Mouse (Mus musculus) T-cell, adult 2 months (primary cell): ENCODE data around the gene Phc3.

ENCODE experiments used
- DNase-seq: peaks from one replicate; pipeline ENCODE4 v3.0.0; 2022; ENCODE audit warnings: low spot score

Phc3 gene

GRCm38 (mm10) chr3:30976991-30977603, 7.9 kb upstream of the Phc3 start:
- DNase-seq: no peak

DNA sequence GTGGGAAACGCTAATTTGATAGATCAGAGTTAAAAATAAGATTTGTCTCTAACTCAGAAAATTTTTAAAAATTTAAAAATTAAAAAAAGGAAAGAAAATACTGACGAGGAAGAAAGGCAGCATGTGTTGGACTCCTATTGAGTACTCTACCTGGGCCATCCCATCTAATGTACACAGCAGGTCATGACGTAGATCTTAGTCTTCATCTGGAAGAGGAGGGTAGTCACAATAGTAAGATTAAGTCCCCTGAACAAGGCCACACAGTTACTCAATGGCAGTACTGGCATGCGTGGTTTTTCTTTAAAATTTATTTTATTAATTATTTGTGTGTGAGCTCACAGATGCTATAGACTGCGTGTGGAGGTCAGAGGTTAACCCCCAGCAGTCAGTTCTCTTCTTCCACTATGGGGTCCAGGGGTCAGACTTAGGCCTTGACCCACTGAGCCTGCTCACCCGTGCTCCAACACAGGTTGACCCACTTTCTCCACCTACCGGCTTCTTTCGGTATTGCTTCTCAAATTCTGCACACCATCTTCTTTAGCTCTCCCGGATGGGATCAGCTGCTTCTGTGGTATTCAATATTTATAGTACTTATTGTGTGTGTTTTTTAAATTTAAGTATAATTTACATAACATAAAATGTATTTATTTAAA, 6.0 kb upstream of the Phc3 start:
- peak; percentile 52 for DNase-seq

- DNase-seq: peak; percentile 57
These were observed 603 bp downstream of the Phc3 start for GRCm38 (mm10) chr3:30968531-30969092.

DNA sequence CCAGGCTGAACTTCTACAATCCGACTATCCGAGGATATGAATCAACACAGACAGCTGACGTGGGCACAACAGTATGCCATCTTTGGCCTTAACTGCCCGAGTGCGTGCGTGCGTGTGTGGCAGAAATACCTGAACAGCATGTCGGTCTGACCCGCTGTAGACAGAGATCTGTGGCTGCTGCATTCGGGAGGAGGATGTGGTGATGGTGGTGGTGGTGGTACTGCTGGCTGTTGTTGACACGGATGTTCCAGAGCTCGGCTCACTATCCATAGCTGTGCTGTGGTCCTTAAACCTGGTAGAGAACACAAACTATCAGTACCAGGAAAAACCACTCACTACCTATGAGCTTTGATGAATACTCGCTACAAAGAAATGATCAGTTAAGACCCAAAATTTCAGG, 3.6 kb downstream of the Phc3 start:
- DNase-seq: peak; percentile 64

DNA sequence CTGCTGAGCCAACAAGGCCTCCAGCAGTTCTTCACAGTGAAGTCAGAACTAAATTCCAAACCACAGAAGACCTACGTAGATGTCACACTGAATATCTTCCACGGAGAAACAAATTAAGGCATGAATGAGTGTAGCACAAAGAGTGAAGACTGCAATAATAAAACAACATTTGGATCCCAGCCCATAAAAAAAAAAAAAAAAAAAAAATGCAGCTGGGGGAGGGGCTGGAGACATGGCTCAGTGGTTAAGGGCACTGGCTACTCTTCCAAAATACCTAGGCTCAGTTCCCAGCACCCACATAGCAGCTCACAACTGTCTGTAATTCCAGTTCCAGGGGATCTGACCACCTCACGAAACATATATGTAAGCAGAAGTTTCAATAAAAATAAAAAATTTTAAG, 5.0 kb downstream of the Phc3 start:
- no peak for DNase-seq

GRCm38 (mm10) chr3:30963100-30963499, 6.1 kb downstream of the Phc3 start:
- DNase-seq: no peak

DNA sequence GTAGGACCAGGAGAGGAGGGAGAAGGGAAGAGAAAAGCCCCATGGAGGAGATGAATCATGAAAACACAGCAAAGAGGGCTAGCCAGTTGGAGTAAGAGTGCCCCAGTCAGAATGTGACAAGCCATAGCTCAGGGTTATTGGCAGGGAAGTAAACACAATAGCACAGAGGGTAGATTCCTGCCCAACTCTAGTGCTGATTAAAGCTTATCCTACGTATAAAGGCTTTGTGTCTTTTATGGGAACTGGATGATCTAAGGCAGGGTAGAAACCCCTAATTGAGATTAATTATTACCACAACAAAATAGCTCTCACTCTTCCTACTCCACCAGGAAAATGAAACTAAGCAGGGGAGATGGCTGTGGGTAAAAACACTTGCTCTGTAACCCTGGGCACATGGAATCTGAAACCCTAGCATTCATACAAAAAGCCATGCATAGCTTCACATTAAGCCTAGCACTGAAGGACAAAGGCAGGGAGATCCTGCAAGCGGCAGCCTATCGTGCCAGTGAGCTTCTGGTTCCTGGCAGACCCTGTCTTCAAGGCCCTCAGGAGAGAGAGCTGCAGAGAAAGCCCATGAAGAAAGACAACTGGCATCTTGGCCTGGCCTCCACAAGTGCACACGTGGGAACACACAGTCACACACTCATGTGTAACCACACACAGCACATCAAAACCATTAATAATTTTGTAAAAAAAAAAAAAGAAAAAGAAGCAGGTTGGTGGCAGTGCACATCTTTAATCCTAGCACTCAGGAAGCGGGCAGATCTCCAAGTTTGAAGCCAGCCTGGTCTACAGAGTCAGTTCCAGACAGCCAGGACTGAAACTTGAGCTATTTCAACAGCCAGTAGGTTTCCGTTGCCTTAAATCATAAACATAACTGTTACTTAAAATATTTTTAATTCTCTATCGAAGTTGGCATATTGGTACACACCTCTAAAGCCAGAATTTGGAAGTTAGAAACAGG, 9.1 kb downstream of the Phc3 start:
- DNase-seq: no peak

- DNase-seq: no peak
These were observed 10.5 kb downstream of the Phc3 start for GRCm38 (mm10) chr3:30958709-30959108.

- DNase-seq: no peak
These were observed 12.9 kb downstream of the Phc3 start for GRCm38 (mm10) chr3:30956327-30956726.

DNA sequence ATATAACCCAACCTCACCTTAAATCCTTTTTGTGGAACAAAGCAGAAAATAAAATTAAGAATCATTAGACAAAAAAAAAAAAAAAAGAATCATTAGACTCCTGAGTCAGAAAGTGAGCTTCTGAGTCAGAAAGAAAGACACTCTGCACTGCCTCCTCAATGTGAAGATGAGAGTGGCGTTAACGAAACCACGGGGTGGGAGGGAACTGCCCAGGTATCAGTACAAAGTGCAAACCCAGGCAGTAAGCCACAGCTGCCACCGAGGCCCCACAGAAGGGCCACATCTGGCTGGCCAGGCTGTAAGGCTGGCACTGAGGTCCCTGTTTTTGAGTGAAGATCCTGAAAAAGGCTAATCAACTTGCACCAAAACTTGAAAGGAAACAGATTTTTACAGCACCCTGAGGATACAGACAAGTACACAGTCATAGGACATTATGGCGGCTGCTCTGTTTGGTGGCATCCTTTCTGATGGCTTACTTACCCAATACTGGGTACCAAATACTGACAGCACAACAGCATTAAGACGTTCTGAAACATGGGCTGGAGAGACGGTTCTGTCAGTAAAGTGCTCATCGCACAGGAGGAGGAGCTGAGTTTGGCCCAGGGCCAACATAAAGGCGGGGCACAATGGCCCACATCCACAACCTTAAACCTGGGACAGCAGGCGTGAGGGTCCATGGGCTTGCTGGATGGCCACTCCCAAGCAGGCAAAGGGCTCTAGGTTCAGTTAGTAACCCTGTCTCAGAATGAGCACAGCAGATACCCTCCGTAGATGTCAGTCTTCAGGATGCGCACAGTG, 16.7 kb downstream of the Phc3 start:
- DNase-seq: no peak

DNA sequence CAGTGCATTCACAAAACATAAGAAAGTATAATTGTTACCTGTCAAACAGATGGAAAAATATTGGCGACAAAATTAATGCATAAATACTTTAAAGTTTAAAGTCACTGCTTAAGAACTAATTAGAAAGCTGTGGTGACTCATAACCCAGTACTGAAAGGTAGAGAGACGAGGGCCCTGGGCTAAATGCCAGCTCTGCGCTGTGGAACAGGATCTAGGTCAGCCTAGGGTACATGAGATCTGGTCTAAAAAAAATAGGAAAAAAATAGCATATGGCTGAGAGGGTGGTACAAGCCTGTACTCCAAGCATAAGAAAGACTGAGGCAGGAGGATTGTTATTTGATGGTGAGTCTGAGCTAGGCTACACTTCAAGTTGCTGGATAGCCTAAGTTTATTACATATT, 17.6 kb downstream of the Phc3 start:
- no peak for DNase-seq

DNA sequence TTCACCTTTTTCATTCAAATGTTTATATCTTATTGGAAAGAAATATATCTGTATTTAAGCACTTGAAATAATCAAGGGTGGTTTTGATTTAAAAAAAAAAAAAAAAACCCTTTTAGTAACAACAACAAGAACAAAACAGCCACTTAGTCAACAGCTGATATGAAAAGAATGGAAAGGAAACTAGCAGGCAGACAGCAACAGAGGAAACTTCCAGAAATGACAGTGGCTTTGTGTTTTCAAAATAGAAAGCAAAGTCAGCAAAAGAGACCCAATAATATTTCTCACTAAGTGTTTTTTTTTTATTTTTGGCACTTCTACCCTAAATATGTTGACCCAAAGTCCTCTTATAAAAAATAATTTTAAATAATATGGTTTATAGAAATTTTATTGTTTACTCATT, 34.8 kb downstream of the Phc3 start:
- DNase-seq: no peak

DNA sequence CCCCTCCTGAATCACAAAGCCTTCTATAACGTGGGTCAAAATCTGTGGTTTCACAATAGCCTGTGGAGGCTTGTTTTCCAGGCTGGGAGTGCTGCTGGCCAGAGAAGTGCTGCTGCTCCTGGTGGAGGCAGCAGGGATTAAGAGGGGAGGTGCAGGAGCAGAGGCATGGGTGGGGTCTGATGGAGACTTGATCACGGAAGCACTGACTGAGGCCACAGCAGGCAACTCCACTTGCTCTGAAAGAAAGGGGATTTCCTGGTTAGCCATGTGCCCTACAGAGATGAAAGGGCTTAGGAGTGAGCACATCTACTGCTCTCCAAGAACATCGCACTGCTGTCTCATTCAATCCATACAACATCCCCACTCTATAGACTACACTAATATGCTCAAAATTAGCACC, 39.4 kb downstream of the Phc3 start:
- DNase-seq: no peak

- no peak for DNase-seq
These were observed 41.6 kb downstream of the Phc3 start for GRCm38 (mm10) chr3:30927664-30928063.

DNA sequence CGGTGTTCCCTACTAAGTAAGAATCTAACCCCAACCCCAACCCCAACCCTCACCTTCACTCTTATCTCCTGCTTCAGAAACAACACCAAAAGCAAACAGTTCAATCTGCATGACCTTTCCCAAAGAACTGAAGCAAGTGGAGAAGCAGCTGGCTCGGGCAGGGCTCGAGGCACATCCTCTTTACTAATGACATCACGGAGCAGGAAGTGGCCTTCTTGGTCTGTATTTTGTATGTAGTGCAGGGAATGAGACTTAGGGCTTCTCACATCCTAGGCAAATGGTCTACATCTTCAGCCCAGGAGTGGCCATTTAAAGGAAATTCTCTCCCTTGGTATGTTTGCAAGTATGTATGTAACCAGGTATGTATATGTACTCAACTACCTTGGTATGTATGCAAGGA, 52.1 kb downstream of the Phc3 start:
- DNase-seq: no peak

- DNase-seq: no peak
These were observed 64.6 kb downstream of the Phc3 start for GRCm38 (mm10) chr3:30904658-30905057.

GRCm38 (mm10) chr3:30899407-30899806, 69.8 kb downstream of the Phc3 start:
- no peak for DNase-seq

- no peak for DNase-seq
These were observed 72.5 kb downstream of the Phc3 start for GRCm38 (mm10) chr3:30896721-30897120.

DNA sequence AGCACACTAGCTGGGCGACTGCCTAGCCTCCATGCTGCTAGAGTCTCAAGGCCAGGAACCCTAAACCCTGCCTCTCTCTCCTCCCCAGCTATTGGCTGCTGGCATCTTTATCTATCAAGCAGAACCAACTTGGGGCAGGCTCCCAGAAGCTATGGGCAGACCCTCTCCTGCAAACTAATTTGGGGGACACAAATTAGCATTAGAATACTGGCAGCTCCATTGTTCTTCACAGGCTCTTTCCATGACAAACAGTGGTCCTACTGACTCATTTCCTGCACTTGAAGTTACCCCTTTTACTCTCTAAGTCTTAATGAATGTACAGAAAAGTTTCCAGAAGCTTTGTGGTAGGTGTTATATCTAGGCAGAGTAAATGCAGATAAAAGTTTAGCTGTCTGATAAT, 80.2 kb downstream of the Phc3 start:
- DNase-seq: no peak

DNA sequence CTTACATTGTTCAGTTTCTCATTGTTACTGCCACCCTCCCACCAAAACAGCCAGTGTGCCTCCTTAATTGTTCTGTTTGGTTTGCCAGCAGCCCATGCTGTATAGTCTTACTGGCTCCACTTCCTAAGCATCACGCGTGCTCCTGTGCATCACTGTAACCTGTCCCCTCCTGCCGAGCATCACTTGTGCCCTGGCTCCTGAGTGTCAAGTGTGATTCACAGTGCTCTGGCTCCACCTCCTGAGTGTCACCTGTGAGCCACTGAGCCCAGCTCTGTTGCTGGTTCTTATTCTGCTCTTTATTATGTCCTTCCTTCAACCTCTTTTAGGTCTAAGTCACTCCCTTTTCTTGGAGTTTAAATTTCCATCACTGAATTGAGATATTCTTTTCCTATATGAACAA, 81.8 kb downstream of the Phc3 start:
- no peak for DNase-seq

GRCm38 (mm10) chr3:30876709-30877108, 92.5 kb downstream of the Phc3 start:
- no peak for DNase-seq

DNA sequence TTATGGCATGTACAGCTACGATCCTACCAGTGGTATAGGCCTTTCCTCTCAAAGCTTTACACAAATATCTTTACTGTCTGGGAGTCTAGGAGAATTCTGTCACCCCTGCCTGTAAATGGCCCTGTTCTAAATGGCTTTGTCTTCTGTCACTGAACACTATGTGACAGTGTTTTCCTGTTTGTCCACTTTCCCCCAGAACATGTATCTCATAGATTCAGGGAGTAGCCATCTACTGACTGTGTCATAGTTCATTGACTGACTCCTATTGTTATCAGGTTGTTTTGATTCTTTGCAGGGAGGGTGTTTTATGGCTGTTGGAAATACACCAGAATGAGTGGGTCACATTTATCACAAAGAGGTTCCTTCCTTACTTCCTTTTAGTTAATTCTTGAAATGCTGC, 99.2 kb downstream of the Phc3 start:
- DNase-seq: no peak
